Comparison of ENCODE assay signal across 14 mouse cellular contexts in genomic region chr1:156891561-156891960, GRCm38 (mm10). TPM values are rescaled to one million over a fixed set of nuclear protein-coding genes. Genes with fewer than 3 reads are reported as not detected.
DNase-seq lines count a peak whose midpoint lies in the region; ATAC-seq and TF ChIP-seq lines count a peak whose summit lies in the region.
"Had no signal": no experiment of that assay in that cellular context is flagged by ENCODE, and none has a peak within 500 bp of the region (broad histone marks: within the 10 kb centered on the region; RNA-seq: fewer than 3 reads in every experiment).

No protein-coding gene starts in this region.

- H3K4me2 ChIP-seq in kidney, postnatal 0 days (ENCODE audit: low read length): no peak overlapping the region
- H3K4me2 ChIP-seq in CH12.LX (ENCODE audit: insufficient read depth, low read depth, poor library complexity, severe bottlenecking): no peak overlapping the region
- H3K4me2 ChIP-seq: embryonic facial prominence, embryonic 15.5 days; heart, embryonic 13.5 days; limb, embryonic 12.5 days had no signal

- no peaks in the 10 kb centered on the region for H3K4me1 ChIP-seq in kidney, postnatal 0 days (replicated peaks; ENCODE audit: insufficient read depth, low read length)
- H3K4me1 ChIP-seq in CH12.LX (ENCODE audit: control insufficient read depth in 1 of 2, insufficient read depth in 2 of 2): peaks cover 0 to 7% of the 10 kb centered on the region in 2 experiments; a peak in 1 of 4 replicates
- H3K4me1 ChIP-seq: embryonic facial prominence, embryonic 15.5 days; limb, embryonic 12.5 days had no signal

- H3K9me3 ChIP-seq in kidney, postnatal 0 days (replicated peaks; ENCODE audit: low read length): no peaks in the 10 kb centered on the region
- no peaks in the 10 kb centered on the region for H3K9me3 ChIP-seq in CH12.LX (replicated peaks; ENCODE audit: low read length)
- H3K9me3 ChIP-seq: embryonic facial prominence, embryonic 15.5 days; heart, embryonic 13.5 days; limb, embryonic 12.5 days had no signal

- WGBS in kidney, postnatal 0 days: 95% methylated on average over 4 of the region's 4 CpGs

- dilution Hi-C loops in CH12.LX (cut with MboI; ENCODE audit: extremely low pct_ligation_motif_present, extremely low pct_unique_long_range_greater_than_20kb, low sequenced_read_pairs): no loop called here

- in situ Hi-C loops in CH12.LX (cut with MboI; ENCODE audit: low pct_ligation_motif_present, low pct_unique_long_range_greater_than_20kb, low sequenced_read_pairs): no loop called here

- no peaks in the 10 kb centered on the region for H3K27me3 ChIP-seq in kidney, postnatal 0 days (ENCODE audit: insufficient read depth, low read length)
- no peaks in the 10 kb centered on the region for H3K27me3 ChIP-seq in CH12.LX (replicated peaks)
- H3K27me3 ChIP-seq: embryonic facial prominence, embryonic 15.5 days; heart, embryonic 13.5 days; limb, embryonic 12.5 days had no signal

- H3K27ac ChIP-seq in kidney, postnatal 0 days: no peak overlapping the region
- no peak overlapping the region for H3K27ac ChIP-seq in CH12.LX (ENCODE audit: insufficient read depth, low read depth)
- H3K27ac ChIP-seq: embryonic facial prominence, embryonic 15.5 days; heart, embryonic 13.5 days; limb, embryonic 12.5 days had no signal

- peak; percentile 33; the same call in 1 of the 2 replicates for TF ChIP-seq CTCF in kidney, postnatal 0 days (IDR thresholded peaks at IDR 0.05; ENCODE audit: low read depth)
- peak; percentile 30 to 38; a peak in 3 of 4 replicates for TF ChIP-seq CTCF in CH12.LX (conservative IDR thresholded peaks at IDR 0.05 in 1 of 2, IDR thresholded peaks at IDR 0.05 in 1 of 2; ENCODE audit: low read depth in 2 of 2, low read length in 2 of 2)

- TF ChIP-seq POLR2A in CH12.LX (IDR thresholded peaks at IDR 0.05; ENCODE audit: low read depth, low read length): no peak

- no peak; the same call in none of the 2 replicates for TF ChIP-seq RAD21 in CH12.LX (IDR thresholded peaks at IDR 0.05; ENCODE audit: low read depth, low read length)

- no peak for TF ChIP-seq EP300 in CH12.LX (IDR thresholded peaks at IDR 0.05; ENCODE audit: low read length)

- ATAC-seq in kidney, postnatal 0 days (replicated peaks; ENCODE audit: low FRiP score, low read depth): no peak
- ATAC-seq: inflammation-experienced regulatory T-cells, adult 6 months had no signal

- DNase-seq in kidney, postnatal 0 days (ENCODE audit: low spot score): no peak
- DNase-seq in kidney, postnatal 25 days: no peak
- DNase-seq in 3T3-L1 (ENCODE audit: low read depth, low spot score) (peak; percentile 29), CH12.LX (ENCODE audit: extremely low read depth) (peak; percentile 45)
- DNase-seq in embryo, embryonic 11 days: peak; percentile 28
- no peak for DNase-seq in spleen, postnatal 36 days (ENCODE audit: low spot score in 2 of 2)
- DNase-seq in cerebellum, postnatal 4 days (ENCODE audit: low spot score in 2 of 2): no peak
- no peak for DNase-seq in frontal cortex, postnatal 36 days (ENCODE audit: low spot score in 2 of 2)
- DNase-seq: cerebellum, adult 9-10 months; lung, postnatal 4 days had no signal

- no peak overlapping the region for H3K4me3 ChIP-seq in kidney, postnatal 0 days (replicated peaks; ENCODE audit: low read depth, low read length)
- no peak overlapping the region for H3K4me3 ChIP-seq in CH12.LX (replicated peaks in 1 of 3; ENCODE audit: low read depth in 2 of 3, low read length in 2 of 3, poor library complexity in 1 of 3)
- H3K4me3 ChIP-seq: embryonic facial prominence, embryonic 15.5 days; heart, embryonic 13.5 days; limb, embryonic 12.5 days had no signal

- H3K36me3 ChIP-seq in kidney, postnatal 0 days (ENCODE audit: insufficient read depth, low read length): no peaks in the 10 kb centered on the region
- H3K36me3 ChIP-seq in CH12.LX (replicated peaks in 1 of 2; ENCODE audit: control insufficient read depth in 1 of 2, insufficient read depth in 1 of 2, low read length in 1 of 2): peaks cover 54 to 85% of the 10 kb centered on the region in 2 experiments

- no peak overlapping the region for H3K9ac ChIP-seq in kidney, postnatal 0 days (ENCODE audit: low read depth, low read length)
- no peak overlapping the region for H3K9ac ChIP-seq in CH12.LX (ENCODE audit: insufficient read depth, low read depth)
- H3K9ac ChIP-seq: embryonic facial prominence, embryonic 15.5 days; heart, embryonic 13.5 days; limb, embryonic 12.5 days had no signal

- H3K79me2 ChIP-seq in CH12.LX (replicated peaks; ENCODE audit: control insufficient read depth, extremely low read depth, insufficient read depth, poor library complexity, severe bottlenecking): peaks cover 23% of the 10 kb centered on the region

TF ChIP-seq in CH12.LX, 34 proteins besides CTCF, POLR2A, EP300 and RAD21:
- TF ChIP-seq MAFK (IDR thresholded peaks at IDR 0.05; ENCODE audit: insufficient replicate concordance, low read length) (peak; percentile 67; the same call in 1 of the 2 replicates), ZNF384 (IDR thresholded peaks at IDR 0.05; ENCODE audit: low read depth, low read length) (peak; percentile 30; the same call in 1 of the 2 replicates), SMC3 (IDR thresholded peaks at IDR 0.05; ENCODE audit: low read depth, low read length) (peak; percentile 22), NRF1 (IDR thresholded peaks at IDR 0.05; ENCODE audit: low read depth, low read length) (no peak)

RNA-seq across cellular contexts. Expression of gene Ralgps2, which starts 47.9 kb away (rescaled TPM):
- 47.2 and 53.2 TPM in 2 replicates for polyA plus RNA-seq in kidney, postnatal 0 days (2015; fragmentation: Nextera tagmentation; extraction: Ambion mirVana)
- 149 and 174 TPM in 2 replicates for total RNA-seq in CH12.LX (2012; rRNA removed)
- 65.1 and 71.8 TPM in 2 replicates for total RNA-seq in CH12.LX (2014; rRNA removed)
- polyA plus RNA-seq in CH12.LX (2012; ENCODE audit: insufficient read length, low read depth): 133 and 137 TPM in 2 replicates

RNA-seq across cellular contexts. Expression of gene Angptl1, which starts 53.2 kb away (rescaled TPM):
- 1.0 TPM in 2 replicates for polyA plus RNA-seq in kidney, postnatal 0 days (2015; fragmentation: Nextera tagmentation; extraction: Ambion mirVana)
- total RNA-seq in CH12.LX (2012; rRNA removed) (0.08 and 0.29 TPM in 2 replicates), CH12.LX (2014; rRNA removed) (not detected in 2 replicates)
- 0.10 and 0.23 TPM in 2 replicates for polyA plus RNA-seq in CH12.LX (2012; ENCODE audit: insufficient read length, low read depth)

Comparison
In these comparisons a context has a peak if more than half of its experiments do, and no peak if none do; other contexts are left out.
1. DNase-seq: peak in 3T3-L1 (single experiment), CH12.LX (single experiment) and embryo, embryonic 11 days (single experiment); none in kidney, postnatal 0 days (single experiment), kidney, postnatal 25 days (0 of 2), spleen, postnatal 36 days (0 of 2), cerebellum, postnatal 4 days (0 of 2) and frontal cortex, postnatal 36 days (0 of 2).